Mouse (Mus musculus): ENCODE data around the gene Unc45b. TPM values are rescaled to one million over a fixed set of nuclear protein-coding genes. Genes with fewer than 3 reads are reported as not detected.
"Not testable (repeated sequence)": the region's sequence is repeated elsewhere in the genome, so short reads cannot be mapped to it uniquely, and the experiment has no call there.

Gene Unc45b
- polyA plus RNA-seq, 1 experiment from 2014 or later: 18.9 TPM

DNA sequence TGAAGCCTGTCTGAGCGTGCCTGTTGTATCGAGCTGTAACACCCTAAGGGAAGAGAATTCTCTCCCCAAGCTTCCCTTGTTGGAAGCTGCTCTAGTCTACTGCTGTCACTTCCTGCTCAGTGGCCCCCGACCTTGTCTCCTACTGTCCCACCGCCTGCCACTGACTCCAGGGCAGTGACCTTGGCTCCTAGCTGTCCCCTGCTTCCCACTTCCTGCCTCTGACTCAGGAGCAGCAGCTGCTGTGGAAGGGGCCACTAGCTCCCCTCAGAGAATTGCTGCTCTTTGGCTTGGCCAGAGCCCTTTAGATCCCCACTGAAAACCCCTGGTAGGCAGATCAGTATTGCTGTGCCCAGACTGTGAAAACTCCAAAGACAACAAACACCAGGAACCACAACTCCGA is 63.6 kb downstream of the Unc45b start:
- ATAC-seq (ENCODE audit: insufficient number of reproducible peaks, low FRiP score, low TSS enrichment, low read depth): no peak
- no peak overlapping the region for H3K4me3 ChIP-seq (replicated peaks)
- H3K27me3 ChIP-seq: no peaks in the 10 kb centered on the region
- H3K9me3 ChIP-seq (replicated peaks): no peaks in the 10 kb centered on the region
- H3K36me3 ChIP-seq: no peaks in the 10 kb centered on the region
- no peak overlapping the region for H3K27ac ChIP-seq (replicated peaks)
- H3K4me2 ChIP-seq (replicated peaks): no peak overlapping the region
- 22% methylated on average over 5 of the region's 5 CpGs for WGBS
- H3K9ac ChIP-seq: no peak overlapping the region
- peaks cover 12% of the 10 kb centered on the region for H3K4me1 ChIP-seq

DNA sequence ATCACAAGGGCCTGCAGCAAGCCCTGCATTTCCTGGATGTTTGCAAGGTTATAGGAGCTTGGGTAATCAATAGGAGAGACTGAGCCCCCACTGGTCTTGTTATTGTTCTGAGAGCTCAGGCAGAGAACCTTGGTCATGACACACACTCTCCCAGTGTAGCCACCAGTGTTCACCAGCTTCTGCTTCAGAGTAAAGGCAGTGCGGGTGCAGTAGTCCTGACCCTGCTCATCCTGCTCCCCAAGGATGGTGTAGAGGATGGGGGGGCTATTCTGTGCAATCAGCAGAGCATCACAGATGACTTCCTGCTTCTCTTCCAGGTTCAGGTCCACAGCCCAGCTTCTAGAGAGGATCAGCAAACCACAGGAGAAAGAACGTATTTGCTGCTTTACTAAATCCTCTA is 72.1 kb downstream of the Unc45b start:
- not testable (repeated sequence) for H3K27ac ChIP-seq (replicated peaks); H3K9me3 ChIP-seq (replicated peaks); H3K9ac ChIP-seq; H3K4me3 ChIP-seq (replicated peaks); ATAC-seq (ENCODE audit: insufficient number of reproducible peaks, low FRiP score, low TSS enrichment, low read depth); H3K4me2 ChIP-seq (replicated peaks); H3K4me1 ChIP-seq; H3K27me3 ChIP-seq
- H3K36me3 ChIP-seq: peaks cover 32% of the 10 kb centered on the region
- WGBS: 85% methylated on average over 2 of the region's 2 CpGs

DNA sequence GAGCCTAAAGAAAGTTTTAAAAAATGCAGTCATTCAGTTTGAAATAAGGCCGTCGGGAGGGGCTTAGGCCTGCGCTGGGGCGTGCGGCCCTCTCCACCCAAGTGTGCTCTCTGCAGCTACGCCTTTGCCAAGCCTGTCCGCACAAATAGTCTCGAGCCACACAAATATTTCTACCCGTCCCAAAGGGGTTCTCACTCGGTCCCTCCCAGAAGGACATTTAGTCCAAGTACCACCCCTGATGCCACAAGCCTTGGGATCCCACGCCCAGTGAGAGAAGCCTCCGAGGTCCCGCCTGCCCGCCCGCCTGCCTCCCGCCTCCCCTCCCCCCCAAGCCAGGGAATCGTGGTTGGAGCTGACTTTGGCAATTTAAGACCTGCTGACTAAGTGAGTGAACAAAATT is 72.8 kb downstream of the Unc45b start:
- WGBS: 80% methylated on average over 17 of the region's 17 CpGs
- Histone ChIP-seq H3K9ac (no peak overlapping the region), H3K27ac (replicated peaks) (no peak overlapping the region), H3K36me3 (peaks cover 32% of the 10 kb centered on the region), H3K4me3 (replicated peaks) (no peak overlapping the region), H3K9me3 (replicated peaks) (no peaks in the 10 kb centered on the region), H3K27me3 (no peaks in the 10 kb centered on the region), H3K4me1 (no peaks in the 10 kb centered on the region), H3K4me2 (replicated peaks) (no peak overlapping the region)
- ATAC-seq (ENCODE audit: insufficient number of reproducible peaks, low FRiP score, low TSS enrichment, low read depth): no peak

DNA sequence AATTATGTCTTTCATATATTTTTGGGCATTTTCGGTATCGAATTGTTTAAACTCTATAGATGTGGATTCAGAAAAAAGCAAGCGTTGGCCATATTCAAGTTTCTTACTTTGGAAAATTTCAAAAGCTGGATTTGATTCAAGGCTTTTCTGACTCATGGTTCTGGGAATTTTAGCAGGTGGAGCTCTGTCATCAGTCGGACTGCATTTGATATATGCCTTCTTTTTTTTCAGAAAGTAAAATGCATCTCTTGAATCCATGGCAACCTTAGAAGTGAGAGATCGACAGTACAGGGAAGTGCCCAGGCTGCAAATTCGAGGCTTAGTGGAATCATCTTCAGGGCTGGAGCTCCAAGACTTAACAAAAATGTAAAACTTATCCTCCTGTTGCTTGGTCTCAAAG is 77.3 kb downstream of the Unc45b start:
- Histone ChIP-seq H3K4me3 (replicated peaks) (no peak overlapping the region), H3K9me3 (replicated peaks) (no peaks in the 10 kb centered on the region), H3K4me1 (peaks cover 11% of the 10 kb centered on the region), H3K4me2 (replicated peaks) (no peak overlapping the region), H3K27me3 (no peaks in the 10 kb centered on the region), H3K27ac (replicated peaks) (no peak overlapping the region), H3K9ac (no peak overlapping the region), H3K36me3 (peaks cover 18% of the 10 kb centered on the region; the same call in 1 of the 2 replicates)
- no peak for ATAC-seq (ENCODE audit: insufficient number of reproducible peaks, low FRiP score, low TSS enrichment, low read depth)
- 86% methylated on average over 6 of the region's 6 CpGs for WGBS

DNA sequence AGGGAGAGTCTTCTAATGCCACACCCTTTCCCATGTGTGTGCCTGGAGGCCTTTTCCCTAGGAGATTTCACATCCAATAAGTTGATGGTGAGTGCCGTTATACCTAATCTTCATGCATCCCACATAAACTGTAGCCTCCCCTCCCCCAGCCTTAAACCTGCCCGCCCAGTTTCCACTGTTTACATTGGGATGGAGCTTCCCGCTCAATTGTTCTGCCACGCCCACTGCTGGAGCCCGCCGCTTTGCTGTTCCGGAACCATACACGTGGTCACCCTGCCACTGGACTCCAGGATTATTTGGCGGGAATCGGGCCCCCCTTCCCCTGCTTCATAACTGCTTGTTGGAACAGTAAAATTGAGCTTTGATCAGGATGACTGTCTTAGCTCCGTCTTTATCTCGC is 79.0 kb downstream of the Unc45b start:
- Histone ChIP-seq H3K27me3 (no peaks in the 10 kb centered on the region), H3K9me3 (replicated peaks) (no peaks in the 10 kb centered on the region), H3K36me3 (peaks cover 11% of the 10 kb centered on the region; the same call in 1 of the 2 replicates), H3K4me1 (peaks cover 11% of the 10 kb centered on the region), H3K4me2 (replicated peaks) (peak overlapping the region; percentile 64), H3K27ac (replicated peaks) (no peak overlapping the region), H3K4me3 (replicated peaks) (peak overlapping the region; percentile 47), H3K9ac (no peak overlapping the region)
- 26% methylated on average over 12 of the region's 12 CpGs for WGBS
- ATAC-seq (ENCODE audit: insufficient number of reproducible peaks, low FRiP score, low TSS enrichment, low read depth): no peak

DNA sequence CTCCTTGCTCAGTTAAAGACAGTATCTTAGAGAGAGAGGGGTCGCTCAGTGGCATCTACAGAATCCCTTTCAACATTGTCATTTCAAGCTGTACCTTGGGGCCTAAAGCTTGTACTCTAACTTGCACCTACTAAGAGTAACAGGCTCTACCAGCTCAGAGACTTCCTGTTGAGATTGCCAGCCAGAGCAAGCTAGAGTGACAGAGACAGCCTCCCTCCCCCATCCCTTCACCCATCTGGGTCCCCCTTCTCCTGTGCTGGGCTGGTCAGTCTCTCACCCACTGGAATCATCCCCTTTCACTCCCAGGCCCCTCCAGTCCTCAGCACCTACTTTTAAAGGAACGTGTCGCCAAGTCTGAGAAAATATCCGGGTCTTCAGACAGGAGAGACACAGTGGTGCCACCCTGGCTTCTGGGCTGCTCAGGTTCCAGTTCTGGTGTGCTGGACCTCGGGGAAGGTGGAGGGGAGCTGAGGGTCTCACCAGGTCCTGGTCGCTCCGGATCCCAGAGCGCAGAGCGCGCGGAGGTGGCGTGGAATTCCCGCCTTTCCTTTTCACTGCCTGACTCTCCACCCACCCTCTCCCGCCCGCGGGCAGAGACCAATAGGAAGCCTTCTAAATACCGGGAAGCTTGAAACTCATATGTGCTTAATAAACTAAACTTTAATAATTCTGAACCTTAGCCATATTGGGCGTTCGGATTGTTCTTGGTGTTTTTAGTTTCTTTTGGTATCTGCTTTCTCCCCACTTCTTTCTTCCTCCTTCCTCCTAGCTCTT is 80.4 kb downstream of the Unc45b start:
- Histone ChIP-seq H3K4me1 (peaks cover 11% of the 10 kb centered on the region), H3K9ac (peak overlapping the region; percentile 18; the same call in 1 of the 2 replicates), H3K27ac (replicated peaks) (peak overlapping the region; percentile 67; the same call in 1 of the 2 replicates), H3K4me2 (replicated peaks) (peak overlapping the region; percentile 64), H3K4me3 (replicated peaks) (peak overlapping the region; percentile 47)
- not testable (repeated sequence) for H3K9me3 ChIP-seq (replicated peaks); H3K36me3 ChIP-seq; H3K27me3 ChIP-seq
- WGBS: 9% methylated on average over 19 of the region's 19 CpGs
- peak; percentile 54; the same call in 1 of the 2 replicates for ATAC-seq (ENCODE audit: insufficient number of reproducible peaks, low FRiP score, low TSS enrichment, low read depth)

DNA sequence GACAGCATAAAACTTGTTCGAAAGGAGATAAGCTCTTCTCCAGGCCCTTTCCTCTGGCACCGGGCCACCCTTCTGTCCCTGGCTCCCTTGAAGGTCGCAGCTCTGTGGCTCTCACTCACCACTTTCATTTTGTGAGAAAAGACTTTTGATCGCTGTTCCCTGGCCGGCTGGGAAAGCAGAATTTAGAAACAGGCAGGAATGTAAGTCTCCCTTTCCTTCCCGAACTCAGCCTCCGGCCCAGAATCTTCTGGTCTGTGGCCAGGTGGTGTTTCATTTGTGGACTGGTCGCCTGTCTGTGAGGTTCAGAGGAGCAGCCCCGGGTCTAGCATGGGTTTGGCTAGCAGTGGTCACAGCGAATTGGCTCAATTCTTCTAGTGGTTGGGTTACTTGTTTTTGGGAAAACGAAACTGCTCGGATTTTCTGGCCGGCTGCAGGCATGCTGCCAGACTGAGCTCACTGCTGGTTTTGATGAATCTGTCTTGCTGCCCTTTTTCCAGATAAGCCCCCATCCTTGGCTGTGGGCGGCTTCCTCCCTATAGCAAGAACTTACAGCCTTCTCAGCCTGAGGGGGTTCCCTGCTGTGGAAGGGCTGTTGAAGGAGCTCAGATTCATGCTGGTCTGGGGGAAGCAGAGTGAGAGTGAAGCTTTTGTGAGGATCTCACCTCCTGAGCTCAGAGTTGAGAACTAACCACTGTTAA is 81.3 kb downstream of the Unc45b start, which contains the start of gene Slfn9:
Slfn9 (minus strand) TSS at position 362 of the 698 bp plus-strand sequence.
- Histone ChIP-seq H3K9ac (peak within 1 kb of the TSS; percentile 18), H3K27ac (replicated peaks) (peak within 1 kb of the TSS; percentile 67), H3K27me3 (no peaks in the 10 kb centered on the region), H3K4me1 (peaks cover 11% of the 10 kb centered on the region), H3K9me3 (replicated peaks) (no peaks in the 10 kb centered on the region), H3K4me3 (replicated peaks) (peak within 1 kb of the TSS; percentile 47), H3K36me3 (peaks cover 2% of the 10 kb centered on the region; the same call in 1 of the 2 replicates), H3K4me2 (replicated peaks) (peak within 1 kb of the TSS; percentile 64)
- no peak; the same call in 1 of the 2 replicates for ATAC-seq (ENCODE audit: insufficient number of reproducible peaks, low FRiP score, low TSS enrichment, low read depth)
- WGBS: under 1% methylated on average over 14 of the region's 14 CpGs

Small RNA genes within 50 kb of the gene (microRNA-seq; reads per million reads assigned to microRNA genes)
- not detected for gene Mir7679 (ENCODE audit: borderline number of aligned reads)

Other genes with a start within 250 kb of the Unc45b start
- 0.27 and 0.28 TPM in 2 replicates for gene Cct6b, start 146.2 kb upstream of the Unc45b start, polyA plus RNA-seq (2015; fragmentation: Nextera tagmentation; extraction: Ambion mirVana)
- gene Zfp830, start 146.2 kb upstream of the Unc45b start, polyA plus RNA-seq (2015; fragmentation: Nextera tagmentation; extraction: Ambion mirVana): 37.7 and 42.3 TPM in 2 replicates
- 25.1 and 26.5 TPM in 2 replicates for gene Lig3, start 129.4 kb upstream of the Unc45b start, polyA plus RNA-seq (2015; fragmentation: Nextera tagmentation; extraction: Ambion mirVana)
- 12.5 and 15.3 TPM in 2 replicates for gene Rffl, start 39.3 kb upstream of the Unc45b start, polyA plus RNA-seq (2015; fragmentation: Nextera tagmentation; extraction: Ambion mirVana)
- gene Rad51d, start 19.9 kb upstream of the Unc45b start, polyA plus RNA-seq (2015; fragmentation: Nextera tagmentation; extraction: Ambion mirVana): 14.3 and 14.9 TPM in 2 replicates
- 0.39 and 0.51 TPM in 2 replicates for gene Fndc8, start 18.4 kb upstream of the Unc45b start, polyA plus RNA-seq (2015; fragmentation: Nextera tagmentation; extraction: Ambion mirVana)
- gene Nle1, start 2.1 kb upstream of the Unc45b start, polyA plus RNA-seq (2015; fragmentation: Nextera tagmentation; extraction: Ambion mirVana): 35.2 and 38.4 TPM in 2 replicates
- gene Slfn5, start 40.8 kb downstream of the Unc45b start, polyA plus RNA-seq (2015; fragmentation: Nextera tagmentation; extraction: Ambion mirVana): 2.6 and 2.7 TPM in 2 replicates
- gene Slfn9, start 81.3 kb downstream of the Unc45b start, polyA plus RNA-seq (2015; fragmentation: Nextera tagmentation; extraction: Ambion mirVana): 14.9 and 15.0 TPM in 2 replicates
- 0.76 and 1.0 TPM in 2 replicates for gene Slfn8, start 110.3 kb downstream of the Unc45b start, polyA plus RNA-seq (2015; fragmentation: Nextera tagmentation; extraction: Ambion mirVana)
- 6.5 and 8.5 TPM in 2 replicates for gene Slfn2, start 154.6 kb downstream of the Unc45b start, polyA plus RNA-seq (2015; fragmentation: Nextera tagmentation; extraction: Ambion mirVana)
- 0.61 and 0.83 TPM in 2 replicates for gene Slfn1, start 206.3 kb downstream of the Unc45b start, polyA plus RNA-seq (2015; fragmentation: Nextera tagmentation; extraction: Ambion mirVana)